Mouse (Mus musculus) spleen, postnatal 4 days (tissue): ENCODE measurements around the gene Tjp1.

ENCODE experiments used
- DNase-seq, 2 experiments: peaks; one replicate each; pipeline ENCODE4 v3.0.0; 2022; ENCODE audit warnings: low spot score in 2 of 2

Gene Tjp1

GRCm38 (mm10) chr7:65527071-65528007 is at the start of gene Tjp1:
TSS of gene Tjp1 (minus strand) at chr7:65527781.
- no peak for DNase-seq

GRCm38 (mm10) chr7:65577118-65577517 is 49.5 kb upstream of the Tjp1 start:
- no peak for DNase-seq

GRCm38 (mm10) chr7:65572731-65573130 is 45.1 kb upstream of the Tjp1 start:
- no peak for DNase-seq

- no peak for DNase-seq
These were observed 43.1 kb upstream of the Tjp1 start for GRCm38 (mm10) chr7:65570691-65571090.

- no peak for DNase-seq
These were observed 28.4 kb upstream of the Tjp1 start for GRCm38 (mm10) chr7:65555996-65556395.

DNA sequence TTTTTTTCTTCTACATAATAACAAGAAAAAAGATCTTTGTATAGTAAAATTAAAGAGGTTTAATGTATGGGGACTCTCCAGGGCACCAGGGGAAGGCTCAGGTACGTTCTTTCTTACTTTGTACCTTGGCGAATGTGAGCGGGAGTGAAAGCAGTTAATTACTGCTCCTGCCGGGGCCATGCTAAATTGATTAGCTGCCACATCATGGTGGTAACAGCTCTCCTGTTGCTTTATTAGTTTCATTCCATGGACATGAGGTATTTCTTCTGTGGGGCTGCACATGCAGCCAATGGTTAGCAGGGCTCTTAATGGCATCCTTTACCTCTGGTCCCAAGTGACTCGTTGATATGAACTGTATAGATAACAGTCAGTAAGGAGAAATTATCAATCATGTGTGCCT is 18.2 kb upstream of the Tjp1 start:
- no peak for DNase-seq

- DNase-seq, result no peak
These were observed 5.1 kb upstream of the Tjp1 start for GRCm38 (mm10) chr7:65532689-65533088.

- DNase-seq, result no peak
These were observed 4.5 kb downstream of the Tjp1 start for GRCm38 (mm10) chr7:65523116-65523515.

GRCm38 (mm10) chr7:65522490-65522889 is 5.1 kb downstream of the Tjp1 start:
- DNase-seq, result no peak

DNA sequence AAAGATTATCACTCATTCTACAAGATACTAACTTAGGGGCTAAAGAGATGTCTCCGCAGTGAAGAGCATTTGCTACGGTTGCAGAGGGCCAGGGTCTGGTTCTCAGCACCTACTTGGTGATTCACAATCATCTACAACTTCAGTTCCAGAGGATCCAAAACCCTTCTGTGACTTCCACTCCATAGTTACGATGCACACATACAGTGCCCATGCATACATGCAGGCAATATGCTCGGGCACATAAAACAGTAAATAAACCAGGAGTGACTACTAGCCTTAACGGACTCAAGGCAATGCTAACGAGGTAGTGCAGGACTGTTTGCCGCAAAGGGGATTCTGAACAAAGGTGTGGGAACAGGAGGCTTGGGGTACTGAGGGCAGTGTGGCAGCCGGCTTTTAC is 7.0 kb downstream of the Tjp1 start:
- DNase-seq, result no peak

DNA sequence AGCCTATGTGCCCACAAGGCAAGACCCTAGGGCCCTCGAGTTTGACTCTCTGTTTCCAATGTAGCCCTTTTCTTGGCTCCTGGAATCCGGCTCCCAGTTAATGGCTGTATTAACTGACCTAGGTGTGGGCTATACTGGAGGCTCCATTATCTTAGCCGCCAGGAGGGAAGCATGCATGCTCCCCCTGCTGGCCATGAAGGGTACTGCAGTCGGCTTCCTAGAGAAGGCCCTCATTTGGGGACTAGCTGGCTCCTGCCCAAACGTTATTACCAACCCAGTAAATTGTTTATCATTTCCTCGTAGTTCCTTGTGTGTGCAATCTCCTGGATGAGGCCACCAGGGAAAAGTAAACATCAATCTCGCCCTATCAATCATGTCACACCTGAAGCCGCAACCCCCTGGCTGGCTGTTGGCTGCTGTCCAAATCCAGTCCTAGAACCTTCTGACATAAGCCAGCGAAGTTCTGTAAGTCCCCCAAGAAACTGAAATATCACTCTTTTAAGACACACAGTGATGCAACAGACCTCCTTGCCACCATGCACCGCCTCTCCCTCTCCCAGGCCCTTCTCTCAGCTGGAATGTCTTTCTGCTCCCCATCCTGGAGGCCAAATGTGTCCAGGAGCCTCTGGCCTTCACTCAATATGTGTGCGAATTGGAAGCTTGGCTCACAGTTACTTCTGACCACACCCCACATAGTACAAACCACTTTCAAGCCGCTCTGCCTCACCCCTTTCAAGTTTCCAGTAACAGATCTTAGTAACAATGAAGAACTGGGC is 7.6 kb downstream of the Tjp1 start:
- peak; percentile 58 to 80 for DNase-seq

- no peak for DNase-seq
These were observed 10.7 kb downstream of the Tjp1 start for GRCm38 (mm10) chr7:65516903-65517302.

- no peak for DNase-seq
These were observed 14.0 kb downstream of the Tjp1 start for GRCm38 (mm10) chr7:65513451-65514179.

GRCm38 (mm10) chr7:65509357-65509756 is 18.2 kb downstream of the Tjp1 start:
- DNase-seq, result no peak

- no peak for DNase-seq
These were observed 20.2 kb downstream of the Tjp1 start for GRCm38 (mm10) chr7:65507341-65507740.

DNA sequence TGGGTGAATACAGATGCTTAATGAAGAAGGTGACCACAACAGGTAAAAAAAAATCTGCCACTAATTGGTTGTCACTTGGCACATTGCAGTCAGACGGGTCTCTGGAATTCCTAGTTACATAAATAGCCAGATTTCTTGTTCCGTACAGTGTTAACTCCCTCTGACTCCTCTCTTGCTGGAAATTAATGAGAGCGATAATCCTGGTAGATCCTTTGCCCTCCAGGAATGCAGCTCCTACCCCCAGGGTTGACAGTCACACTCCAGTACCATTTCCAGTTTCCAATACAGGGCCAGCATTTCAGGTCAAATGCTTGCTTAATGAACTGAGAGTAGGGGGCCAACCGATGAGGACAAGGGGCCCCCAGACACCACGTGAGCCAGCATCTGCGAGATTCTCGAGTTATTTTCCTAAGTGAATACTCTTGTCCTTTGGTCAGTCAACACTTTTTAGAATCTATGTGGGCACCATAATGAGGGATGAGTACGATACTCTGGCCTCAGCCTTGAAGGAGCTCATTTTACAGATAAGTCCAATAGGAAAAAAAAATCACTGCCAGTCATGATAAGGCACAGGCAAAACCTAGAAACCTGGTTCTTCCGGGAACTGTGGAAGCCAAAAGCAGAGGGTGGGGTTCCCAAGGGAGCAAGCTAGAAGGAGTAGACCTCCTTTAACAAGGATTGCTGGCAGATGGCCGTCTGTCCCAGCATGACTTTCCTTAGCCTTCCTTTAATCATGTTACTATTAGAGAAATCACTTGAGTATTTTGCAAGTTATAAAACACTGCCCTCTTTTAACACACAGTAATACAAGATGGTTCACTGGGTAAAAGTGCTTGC is 24.9 kb downstream of the Tjp1 start:
- no peak for DNase-seq

DNA sequence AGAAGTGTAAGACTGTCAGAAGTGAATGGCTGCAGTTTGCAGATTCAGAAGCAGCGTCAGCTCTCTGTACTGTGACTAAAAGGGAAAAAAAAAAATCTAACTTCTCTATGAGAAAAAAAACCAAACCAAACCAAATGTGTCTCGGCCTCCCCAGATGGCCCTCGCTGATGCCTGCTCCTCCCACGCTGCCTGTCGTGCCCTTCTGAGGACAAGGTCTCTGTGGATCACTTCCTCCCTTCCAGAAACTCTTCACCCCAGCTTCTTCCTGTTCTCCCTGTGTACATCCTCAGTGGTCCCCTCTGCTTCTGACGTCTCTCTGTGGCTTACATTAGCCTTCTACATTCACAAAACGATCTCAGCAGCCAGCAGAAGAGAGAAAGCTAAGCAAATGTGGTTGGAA is 26.8 kb downstream of the Tjp1 start:
- DNase-seq, result no peak

DNA sequence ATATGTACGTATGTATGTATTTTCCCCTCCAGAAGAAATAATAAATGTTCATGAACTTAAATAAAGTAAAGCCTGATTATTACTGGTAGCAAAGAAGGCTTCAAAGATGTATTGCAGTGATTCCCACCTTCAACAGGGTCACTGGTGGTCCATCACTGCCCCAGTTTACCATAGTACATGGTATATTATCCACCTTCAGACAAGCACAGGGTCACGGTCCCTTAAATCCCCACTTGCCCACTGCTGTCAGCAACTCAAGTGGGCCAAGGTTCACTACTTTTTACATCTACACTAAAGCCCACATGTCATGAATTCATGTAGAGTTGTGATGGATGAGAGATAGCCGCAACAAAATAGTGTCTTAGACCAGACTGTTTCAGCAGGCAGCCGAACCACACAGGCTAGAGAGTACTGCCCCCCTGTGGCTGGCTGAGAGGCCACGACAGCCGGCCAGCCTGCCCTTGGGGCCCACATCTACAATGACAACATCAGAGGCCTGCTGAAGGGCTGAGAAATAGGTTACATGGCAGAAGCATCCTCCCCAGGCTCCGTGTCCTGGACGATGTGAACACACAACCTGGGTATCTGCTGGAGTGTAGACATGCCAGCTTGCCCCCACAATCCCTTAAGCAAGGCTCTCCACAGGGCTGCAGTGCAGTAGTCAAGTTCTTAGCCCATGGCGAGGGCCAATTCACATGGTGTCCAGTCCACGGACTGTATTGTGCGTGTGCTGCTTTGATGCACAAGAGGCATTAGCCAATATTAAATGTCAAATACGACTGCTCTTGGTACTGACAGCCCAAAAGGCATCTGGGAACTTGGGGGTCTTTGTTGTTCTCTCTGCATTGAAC is 29.6 kb downstream of the Tjp1 start:
- peak in 1 of 2 experiments; percentile 19 for DNase-seq

DNA sequence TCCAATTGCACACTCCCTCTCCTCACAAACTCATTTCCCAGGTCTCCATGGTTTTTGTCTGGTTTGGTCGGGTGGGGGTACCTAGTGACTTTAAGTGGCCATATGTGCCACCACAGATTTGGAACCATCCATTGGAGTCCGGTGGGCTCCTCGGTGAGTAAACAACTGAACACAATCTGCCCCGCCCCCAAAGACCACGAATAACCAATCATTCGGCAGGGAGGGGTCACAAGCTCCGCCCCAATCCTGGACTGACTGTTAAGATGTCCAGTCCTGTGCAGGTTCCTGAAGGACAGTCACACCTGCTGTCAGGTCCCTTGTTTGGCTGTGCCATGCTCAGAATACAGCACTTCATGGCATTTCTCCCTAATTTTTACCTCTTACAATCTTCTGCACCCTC is 37.1 kb downstream of the Tjp1 start:
- no peak for DNase-seq

DNA sequence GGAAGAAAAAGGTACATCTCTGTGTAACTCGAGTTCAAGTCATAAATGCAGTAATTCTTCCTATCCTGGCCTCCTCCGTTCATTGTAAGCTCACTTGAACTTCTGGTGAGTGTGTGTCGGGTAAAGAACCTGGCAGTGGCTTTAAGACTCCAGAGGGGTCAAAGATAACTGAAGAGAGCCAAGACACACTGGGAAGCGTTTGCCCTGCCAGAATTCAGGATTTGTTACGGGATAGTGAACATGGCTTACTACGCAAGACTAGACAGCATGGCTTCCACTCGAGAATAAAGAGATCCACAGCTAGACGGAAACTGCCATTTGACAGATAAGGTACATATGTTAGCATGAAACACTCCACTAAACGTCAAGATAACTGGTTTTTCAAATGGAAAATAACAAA is 37.8 kb downstream of the Tjp1 start:
- DNase-seq, result no peak
